15 mouse cellular contexts compared by ENCODE assay signal in genomic region chr8:124976211-124976610, GRCm38 (mm10).
"Had no signal": no experiment of that assay in that cellular context is flagged by ENCODE, and none has a peak within 500 bp of the region (broad histone marks: within the 10 kb centered on the region; RNA-seq: fewer than 3 reads in every experiment).

No protein-coding gene starts in this region.

- H3K4me1 ChIP-seq: midbrain, embryonic 10.5 days; midbrain, embryonic 12.5 days; neural tube, embryonic 12.5 days; stomach, embryonic 15.5 days had no signal

- H3K4me3 ChIP-seq: midbrain, embryonic 10.5 days; midbrain, embryonic 12.5 days; myocyte; neural tube, embryonic 12.5 days; stomach, embryonic 15.5 days had no signal

- H3K27ac ChIP-seq: midbrain, embryonic 10.5 days; midbrain, embryonic 12.5 days; neural tube, embryonic 12.5 days; stomach, embryonic 15.5 days; stomach, postnatal 0 days had no signal

- H3K36me3 ChIP-seq: midbrain, embryonic 10.5 days; midbrain, embryonic 12.5 days; neural tube, embryonic 12.5 days; stomach, embryonic 15.5 days had no signal

- H3K4me2 ChIP-seq: lung, embryonic 14.5 days; midbrain, embryonic 12.5 days; neural tube, embryonic 12.5 days; stomach, embryonic 15.5 days had no signal

- DNase-seq: lung, adult 18-20 months; lung, embryonic 14.5 days; lung, postnatal 10 days; lung, postnatal 4 days; midbrain, embryonic 14.5 days; right cerebral cortex, postnatal 14 days; thymus, adult 2 months; thymus, postnatal 25 days; thymus, postnatal 4 days had no signal

- H3K9ac ChIP-seq: lung, embryonic 14.5 days; midbrain, embryonic 12.5 days; neural tube, embryonic 12.5 days; stomach, embryonic 15.5 days had no signal

- H3K27me3 ChIP-seq: midbrain, embryonic 12.5 days; neural tube, embryonic 12.5 days; stomach, embryonic 15.5 days had no signal
